Mouse (Mus musculus) bone marrow, adult 2 months (tissue): ENCODE results near the gene Tacc2.

Source experiments
- CTCF ChIP-seq: fragments of 200-500 bp; IDR thresholded peaks from 2 replicates; pipeline ENCODE4 v1.5.1; 2011; ENCODE audit warnings: low read length, control low read depth; ENCODE audit not compliant: control insufficient read depth, insufficient read depth
- POLR2A ChIP-seq: fragments of 200-500 bp; IDR thresholded peaks from 2 replicates; pipeline ENCODE4 v1.6.1; 2011; ENCODE audit warnings: low read depth, mild to moderate bottlenecking, control low read depth, low read length, borderline replicate concordance; ENCODE audit not compliant: control insufficient read depth

- TF ChIP-seq CTCF, result no peak
- TF ChIP-seq POLR2A, result no peak
Measured at GRCm38 (mm10) chr7:130733423-130733822, 156.2 kb downstream of the Tacc2 start.
